Mouse (Mus musculus) MN1 (cell line): ENCODE data around the gene Gm20661.

Experiments used
- DNase-seq: peaks from one replicate; pipeline ENCODE4 v3.0.0-alpha.2; 2016; ENCODE audit warnings: low spot score

Gm20661 gene

DNA sequence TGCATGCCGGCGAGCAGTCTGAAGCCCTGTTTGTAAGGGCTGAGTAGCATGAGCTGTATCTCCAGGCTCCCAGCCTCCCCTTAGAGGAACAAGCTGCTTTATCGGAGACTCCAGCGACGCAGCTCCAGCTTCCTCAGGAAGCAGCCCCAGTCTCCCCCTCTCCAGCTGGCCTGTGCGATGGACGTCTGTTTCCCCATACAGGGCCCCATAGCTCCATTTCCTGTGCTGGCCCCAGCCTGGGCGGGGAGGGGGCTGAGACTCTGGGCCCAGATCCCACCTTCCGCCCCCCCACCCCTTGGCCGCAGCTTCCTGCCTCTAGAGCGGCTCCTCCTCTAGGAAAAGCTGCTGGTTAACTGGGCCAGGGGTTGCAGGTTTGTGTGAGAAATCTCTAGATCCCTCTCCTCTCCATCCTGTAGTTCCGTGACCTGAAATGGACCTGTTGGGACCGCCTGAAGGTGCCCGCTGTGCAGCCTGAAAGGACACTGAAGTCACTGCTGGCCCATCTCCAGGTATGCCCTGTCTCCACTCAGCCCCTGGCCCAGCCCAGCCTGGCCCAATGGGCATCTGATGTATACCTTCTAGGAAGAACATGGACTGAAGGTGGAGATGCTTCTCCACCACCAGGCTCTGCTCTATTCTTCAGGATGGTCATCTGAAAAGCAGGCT, at the start of gene Gm20661:
Gm20661 (plus strand) TSS at position 378 of the 666 bp plus-strand sequence.
- DNase-seq = peak; percentile 21

DNA sequence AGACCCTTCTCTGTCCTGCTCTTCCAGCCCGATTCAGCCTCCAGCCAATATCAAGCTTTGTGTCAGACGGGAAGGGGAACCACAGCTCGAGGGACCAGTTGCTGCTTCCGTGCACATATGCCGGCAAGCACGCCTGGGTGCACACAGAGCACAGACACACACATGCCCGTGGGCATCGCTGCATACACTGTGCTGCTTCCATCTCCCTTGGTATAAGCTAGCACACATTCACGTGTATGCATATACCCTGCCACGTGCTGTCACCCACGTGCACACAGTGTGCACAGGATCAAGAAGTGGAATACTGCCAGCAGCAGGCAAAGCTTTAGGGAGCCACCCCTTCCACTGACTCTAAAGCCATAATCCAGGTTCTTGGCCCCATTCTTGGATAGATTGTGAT, 48.7 kb upstream of the Gm20661 start:
- DNase-seq = no peak

DNA sequence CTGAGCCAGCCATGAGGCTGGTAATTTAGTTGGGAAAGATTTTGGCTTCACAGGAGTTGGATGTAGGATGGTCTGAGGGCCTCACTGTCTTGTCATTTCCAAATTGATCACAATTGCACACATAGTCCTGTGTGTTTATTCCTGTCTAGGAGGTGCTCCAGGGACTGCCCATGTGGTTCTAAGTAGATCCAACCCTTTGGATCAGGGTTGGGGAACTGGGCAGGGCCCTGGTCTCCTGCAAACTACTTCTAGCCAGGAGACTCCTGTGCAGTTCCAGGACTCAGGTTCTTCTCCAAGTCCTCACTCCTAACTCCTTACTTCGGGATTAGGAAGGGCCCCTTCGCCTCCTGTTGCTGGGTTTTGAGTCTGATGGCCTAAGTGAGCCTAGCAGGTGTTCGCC, 47.5 kb upstream of the Gm20661 start, which contains the start of gene Camkv:
Camkv (plus strand) TSS at position 301 of the 400 bp plus-strand sequence.
- no peak for DNase-seq

DNA sequence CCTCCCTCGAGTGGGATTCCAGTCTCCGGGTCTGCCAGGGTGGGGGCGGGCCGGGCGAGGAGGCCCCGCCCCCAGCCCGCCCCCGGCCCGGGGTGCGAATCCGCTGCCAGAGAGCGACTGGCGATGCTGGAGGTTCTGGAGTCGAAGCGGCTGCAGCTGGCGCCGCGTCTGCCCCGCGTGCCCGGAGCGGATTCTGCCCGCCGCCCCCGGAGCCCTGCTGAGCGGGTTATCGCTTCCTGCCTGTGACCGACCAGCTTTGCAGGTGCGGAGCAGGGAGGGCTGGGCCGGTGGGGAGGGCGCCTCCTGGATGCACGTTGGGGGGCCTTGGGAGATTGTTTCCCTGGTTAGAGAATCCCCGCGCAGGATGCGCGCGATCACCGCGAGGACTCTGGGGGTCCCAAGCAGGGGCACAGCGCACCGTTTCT, 47.1 kb upstream of the Gm20661 start:
- peak; percentile 41 for DNase-seq

DNA sequence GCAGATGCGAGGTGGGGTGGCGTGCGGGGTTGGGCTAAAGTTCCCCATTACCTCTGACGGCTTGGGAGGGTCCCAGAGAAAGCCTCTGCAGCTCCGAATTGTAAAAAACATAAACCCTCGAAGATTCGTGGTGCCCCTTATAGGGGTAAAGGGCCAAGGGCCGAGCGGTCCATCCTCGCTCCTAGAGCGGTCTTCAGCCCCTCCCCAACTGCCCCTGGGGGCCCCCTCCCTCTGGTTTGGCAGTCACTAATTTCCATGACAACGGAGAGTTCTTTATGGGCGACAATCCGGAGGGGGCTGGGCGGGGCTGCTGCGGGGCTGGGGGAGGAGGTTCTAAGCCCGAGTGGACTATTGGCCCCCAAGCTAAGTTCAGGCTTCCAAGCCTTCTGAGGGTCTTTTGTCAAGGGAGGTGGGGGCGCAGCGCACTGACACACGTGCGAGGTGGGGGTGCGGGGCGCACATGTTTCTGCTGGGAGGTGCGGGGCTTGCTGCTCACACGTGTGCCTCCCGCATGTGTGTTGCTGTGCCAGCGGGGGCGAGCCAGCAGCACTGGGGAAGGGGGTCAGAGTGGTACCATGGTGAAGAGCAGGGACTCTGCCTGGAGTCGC, 46.5 kb upstream of the Gm20661 start:
- no peak for DNase-seq

DNA sequence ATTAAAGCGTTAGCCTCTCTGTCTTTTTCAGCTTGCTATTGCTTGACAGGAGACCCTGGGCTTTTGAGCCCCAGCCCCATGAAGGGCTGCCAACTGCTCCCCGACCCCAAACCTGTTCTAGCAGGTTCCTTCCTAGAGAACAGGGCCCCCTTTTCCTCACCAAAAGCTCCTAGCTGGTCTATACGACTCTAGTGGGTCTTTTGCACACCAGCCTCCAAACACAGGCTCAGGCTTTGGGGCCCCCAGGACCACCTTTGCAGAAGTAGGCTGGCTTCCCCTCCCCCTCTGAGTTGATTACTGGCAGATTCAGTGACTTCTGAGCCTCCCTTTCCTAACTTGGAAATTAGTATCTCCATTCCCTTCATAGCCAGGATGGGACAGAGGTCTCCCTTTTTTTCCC, 46.0 kb upstream of the Gm20661 start:
- no peak for DNase-seq

DNA sequence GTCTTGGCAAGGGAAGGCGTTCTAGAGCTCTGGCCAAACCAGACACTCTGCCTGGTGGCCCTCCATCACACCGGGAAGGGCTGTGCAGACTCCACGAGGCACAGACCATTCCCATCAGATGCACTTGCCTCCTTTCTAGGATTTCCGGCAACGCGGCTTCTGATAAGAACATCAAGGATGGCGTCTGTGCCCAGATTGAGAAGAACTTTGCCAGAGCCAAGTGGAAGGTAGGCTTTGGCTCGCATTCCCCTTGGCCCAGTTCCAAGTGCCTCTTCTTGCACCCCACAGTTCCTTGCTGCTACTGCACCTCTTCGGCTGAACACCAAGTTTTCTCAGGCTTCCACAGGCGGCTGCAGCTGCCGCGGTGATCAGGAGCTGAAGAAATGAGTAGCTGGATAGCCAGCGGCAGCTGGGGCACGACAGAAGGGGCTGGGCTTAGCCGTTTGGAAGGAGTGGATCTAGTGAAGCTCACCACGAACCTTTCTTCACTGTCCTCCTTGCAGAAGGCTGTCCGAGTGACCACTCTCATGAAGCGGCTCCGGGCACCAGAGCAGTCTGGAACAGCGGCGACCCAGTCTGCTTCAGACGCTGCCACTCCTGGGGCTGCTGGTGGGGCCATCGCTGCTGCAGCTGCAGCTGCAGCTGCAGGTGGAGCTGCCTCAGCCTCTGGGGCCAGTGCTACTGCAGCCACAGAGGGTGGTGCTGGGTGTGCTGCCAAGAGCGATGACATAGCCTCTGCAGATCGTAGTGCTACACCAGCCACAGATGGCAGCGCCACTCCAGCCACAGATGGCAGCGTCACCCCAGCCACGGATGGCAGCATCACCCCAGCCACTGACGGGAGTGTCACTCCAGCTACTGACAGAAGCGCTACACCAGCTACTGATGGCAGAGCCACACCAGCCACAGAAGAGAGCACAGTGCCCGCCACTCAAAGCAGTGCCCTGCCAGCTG, 35.3 kb upstream of the Gm20661 start:
- peak; percentile 85 for DNase-seq

DNA sequence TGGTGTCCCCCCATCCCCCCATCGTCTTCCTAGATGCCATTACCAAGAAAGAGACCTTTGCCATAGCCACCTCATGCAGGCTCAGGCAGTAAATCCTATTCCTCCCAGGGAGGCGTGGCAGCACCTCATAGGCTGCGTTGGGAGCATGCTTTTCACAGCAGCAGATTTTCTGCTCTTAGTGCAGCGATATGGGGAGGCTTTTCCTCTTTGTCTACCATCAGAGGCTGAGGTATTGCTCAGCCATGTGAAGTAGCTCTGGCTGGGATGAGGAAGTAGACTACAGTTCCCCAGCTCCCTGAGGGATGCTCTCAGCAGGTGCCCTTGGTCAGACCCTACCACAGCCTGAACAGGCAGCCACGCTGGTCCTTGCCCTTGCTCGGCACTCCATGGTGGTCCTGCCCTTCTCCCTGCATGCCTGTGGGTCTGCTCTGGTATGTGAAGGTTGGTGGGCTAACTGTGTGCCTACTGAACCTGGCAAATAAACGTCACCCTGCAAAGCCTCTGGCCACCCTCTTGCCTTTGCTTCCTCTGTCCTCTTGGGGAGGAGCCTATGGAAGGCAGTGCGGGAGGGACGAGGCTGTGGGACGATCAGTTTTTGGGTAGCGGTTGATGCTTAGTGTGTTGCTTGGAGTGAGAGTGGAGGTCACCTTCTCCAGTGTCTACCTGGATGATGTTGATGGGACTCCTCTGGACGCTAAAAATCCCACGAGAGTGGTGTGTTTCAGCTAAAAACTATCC, 33.5 kb upstream of the Gm20661 start:
- DNase-seq = no peak

DNA sequence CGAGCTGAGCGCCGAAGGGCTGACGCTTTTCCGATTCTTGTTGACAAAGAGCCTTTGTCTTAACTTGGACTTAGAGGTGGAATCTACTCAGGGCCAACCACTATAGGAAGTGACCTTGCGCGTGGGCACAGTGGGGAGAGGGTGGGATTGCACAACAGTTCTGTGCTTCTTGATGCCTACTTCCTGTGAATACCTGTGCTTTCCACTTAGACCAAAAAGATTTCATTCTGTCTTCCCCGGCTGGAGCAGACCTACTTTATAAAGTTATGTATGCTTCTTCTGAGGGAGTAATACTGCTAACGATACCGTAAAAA, 33.0 kb upstream of the Gm20661 start, which contains the start of gene Traip:
Traip (plus strand) TSS at position 215 of the 314 bp plus-strand sequence.
- no peak for DNase-seq

DNA sequence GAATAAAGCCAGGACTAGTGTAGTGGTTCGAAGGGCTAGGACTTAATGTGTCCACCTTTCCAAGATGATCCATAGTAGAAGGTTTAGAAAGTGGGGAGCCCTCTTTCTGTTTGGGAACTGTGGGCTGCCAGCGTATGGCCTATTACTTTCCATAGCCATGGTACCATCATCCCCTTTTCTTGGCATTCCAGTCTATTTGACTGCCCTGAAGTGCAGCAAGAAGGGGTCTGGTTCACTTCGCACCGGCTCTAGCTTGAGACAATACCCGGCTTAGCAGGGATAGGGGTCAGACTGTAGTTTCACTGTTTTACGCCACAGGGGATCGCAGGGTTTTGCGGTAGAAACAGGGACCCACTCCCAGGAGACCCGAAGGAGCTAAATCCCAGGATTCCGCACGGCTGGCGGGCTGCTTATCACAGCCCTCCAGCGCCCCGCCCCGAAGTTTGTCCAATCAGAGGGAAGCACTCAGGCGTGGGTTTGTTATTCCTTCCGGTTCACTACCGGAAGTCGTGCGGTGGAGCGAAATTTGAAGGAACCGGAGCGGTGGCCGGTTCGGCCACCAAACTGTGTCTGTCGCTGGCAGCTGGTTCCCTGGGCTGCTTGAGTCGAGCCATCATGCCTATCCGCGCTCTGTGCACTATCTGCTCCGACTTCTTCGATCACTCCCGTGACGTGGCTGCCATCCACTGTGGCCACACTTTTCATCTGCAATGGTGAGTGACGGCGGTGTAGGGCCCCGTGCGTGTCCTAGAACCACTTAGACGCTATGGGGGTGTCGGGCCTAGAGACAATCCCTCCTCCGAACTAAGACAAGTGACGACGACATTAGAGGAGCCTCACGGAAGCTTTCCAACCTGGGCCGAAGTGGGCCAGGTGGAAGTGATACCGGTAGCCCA, 32.1 kb upstream of the Gm20661 start:
- DNase-seq = peak; percentile 91

DNA sequence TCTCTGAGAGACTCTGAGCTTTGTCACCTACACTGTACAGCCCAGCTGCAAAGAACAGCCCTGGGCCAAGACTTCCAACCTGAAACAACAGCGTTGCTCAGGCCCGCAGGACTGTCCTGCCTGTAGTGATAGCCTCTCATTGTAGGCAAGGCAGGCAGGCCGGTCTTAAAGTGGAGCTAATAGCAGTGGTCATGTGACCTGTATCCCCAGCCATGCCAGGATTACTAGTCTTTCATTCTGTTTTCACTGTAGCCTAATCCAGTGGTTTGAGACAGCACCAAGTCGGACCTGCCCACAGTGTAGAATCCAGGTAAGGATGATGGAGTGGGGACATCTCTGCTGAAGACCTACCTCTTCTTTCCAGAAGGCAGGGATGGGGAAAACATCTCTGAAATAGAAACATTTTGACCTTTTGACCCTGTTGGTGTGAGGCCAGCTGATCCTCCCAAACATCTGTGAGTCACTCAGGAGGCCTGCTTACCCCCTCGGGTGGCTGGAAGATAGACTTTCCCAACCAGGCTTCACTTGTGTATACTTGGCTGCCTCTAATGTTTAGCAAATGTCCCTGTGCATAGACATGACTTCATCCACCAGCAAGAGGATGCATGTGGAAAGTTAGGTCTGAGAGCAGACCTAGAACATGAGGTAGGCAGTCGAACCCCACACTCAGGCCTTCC, 27.1 kb upstream of the Gm20661 start:
- peak; percentile 67 for DNase-seq

DNA sequence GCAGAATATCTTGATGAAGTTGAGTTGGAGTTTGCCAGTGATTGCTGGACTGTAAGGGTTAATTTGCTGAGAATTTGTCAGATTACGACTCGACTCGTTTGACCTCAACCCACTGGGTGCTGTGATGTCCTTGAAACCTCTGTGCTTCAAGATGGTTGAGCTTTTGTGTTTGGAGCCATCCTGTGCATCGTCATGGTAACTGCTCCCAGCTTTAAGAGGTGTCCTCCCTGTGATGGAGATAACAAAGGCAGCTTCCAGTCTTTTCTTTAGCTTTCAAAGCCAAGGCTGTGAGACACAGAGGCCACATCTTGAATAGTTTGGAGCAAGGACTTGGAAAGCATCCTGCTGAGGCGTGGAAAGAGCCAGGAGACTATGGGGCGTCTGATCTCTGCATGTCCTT, 25.7 kb upstream of the Gm20661 start:
- no peak for DNase-seq

DNA sequence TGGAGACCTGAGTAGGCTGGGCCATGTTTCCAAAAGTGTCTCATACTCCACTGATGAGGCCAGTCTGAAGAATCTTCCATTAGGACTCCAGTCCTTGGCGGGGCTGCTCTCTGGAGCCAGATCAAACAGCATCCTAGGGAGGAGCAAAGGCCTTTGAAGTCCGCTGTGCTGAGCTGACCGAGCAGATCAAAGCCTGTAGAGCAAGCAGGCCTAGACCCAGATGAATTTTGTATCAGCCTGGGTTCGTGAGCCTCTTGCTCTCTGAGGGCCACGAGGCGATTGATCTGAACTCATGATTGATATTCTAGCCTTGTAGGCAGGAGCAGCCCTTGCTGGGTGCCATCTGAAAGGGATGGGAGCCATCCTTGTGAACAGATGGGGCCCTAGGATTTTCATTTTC, 23.0 kb upstream of the Gm20661 start:
- no peak for DNase-seq

DNA sequence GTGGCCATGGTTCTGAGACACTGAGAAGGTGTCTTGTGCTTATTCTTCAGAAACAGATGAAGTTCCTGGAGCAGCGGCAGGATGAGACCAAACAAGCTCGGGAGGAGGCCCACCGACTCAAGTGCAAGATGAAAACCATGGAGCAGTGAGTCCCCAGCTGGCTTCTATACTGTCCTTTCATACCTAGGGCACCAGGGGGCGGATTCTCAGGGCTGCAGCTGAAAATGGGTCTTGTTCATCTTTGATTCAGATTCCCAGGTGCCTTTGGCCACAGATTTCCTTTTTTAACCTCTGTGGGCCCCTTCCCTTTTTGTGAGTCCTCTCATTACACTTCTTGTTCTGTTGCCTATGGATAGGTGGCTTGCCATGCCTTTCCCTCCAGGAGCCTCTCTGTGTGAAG, 21.9 kb upstream of the Gm20661 start:
- peak; percentile 44 for DNase-seq

DNA sequence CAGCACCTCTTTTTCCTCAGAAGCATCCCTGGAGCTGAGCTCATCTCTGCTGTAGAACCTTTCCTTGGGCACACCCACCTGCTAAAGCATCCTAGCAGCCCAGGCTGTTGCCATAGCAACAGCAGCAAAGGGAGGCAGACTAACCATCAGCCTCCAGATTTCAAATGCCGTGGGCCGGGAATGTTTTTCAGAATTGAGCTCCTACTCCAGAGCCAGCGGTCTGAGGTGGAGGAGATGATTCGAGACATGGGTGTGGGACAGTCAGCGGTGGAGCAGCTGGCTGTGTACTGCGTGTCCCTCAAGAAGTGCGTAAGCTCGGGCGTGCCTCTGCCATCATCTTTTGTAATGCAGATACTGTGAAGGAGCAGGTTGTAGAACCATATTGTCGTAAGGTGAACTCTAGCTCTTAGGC, 21.5 kb upstream of the Gm20661 start:
- peak; percentile 71 for DNase-seq

DNA sequence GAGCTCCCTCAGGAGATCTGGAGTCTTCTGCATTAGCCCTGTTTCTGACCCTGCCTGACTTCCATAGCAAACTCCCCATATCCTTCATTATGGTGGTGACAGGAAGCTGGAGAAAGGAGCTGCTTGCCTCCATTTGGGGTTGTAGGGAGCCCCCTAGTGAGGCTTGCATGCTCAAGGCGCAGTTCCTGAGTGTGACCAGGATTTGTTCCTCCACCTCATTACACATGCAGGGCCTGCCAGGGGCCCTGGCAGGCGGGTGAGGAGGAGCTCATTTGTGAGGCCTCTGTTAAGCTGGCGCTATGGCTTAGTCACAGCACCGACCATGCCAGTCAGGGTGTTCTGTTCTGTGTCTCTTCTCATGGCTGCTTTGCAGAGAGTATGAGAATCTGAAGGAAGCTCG, 21.0 kb upstream of the Gm20661 start:
- DNase-seq = peak; percentile 81

DNA sequence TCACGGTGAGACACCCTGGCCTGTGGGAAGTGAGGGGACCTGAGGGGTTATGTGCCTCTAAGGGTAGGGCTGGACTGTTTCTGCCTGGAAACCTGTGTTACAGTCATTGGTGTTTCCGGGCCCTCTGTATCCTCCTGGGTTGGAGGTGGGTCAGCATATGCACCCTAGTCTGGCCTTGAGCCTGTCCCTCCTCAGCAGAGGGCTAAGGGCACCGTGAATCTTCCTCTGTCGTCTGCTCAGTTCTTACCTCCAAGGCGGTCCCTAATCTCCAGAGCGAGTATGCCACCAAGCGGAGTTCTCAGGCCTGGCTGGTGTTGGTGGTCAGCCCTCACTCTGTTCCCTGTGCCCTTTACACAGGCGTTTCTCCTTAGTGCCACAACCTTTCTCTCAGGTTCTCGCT, 19.9 kb upstream of the Gm20661 start:
- DNase-seq = no peak

DNA sequence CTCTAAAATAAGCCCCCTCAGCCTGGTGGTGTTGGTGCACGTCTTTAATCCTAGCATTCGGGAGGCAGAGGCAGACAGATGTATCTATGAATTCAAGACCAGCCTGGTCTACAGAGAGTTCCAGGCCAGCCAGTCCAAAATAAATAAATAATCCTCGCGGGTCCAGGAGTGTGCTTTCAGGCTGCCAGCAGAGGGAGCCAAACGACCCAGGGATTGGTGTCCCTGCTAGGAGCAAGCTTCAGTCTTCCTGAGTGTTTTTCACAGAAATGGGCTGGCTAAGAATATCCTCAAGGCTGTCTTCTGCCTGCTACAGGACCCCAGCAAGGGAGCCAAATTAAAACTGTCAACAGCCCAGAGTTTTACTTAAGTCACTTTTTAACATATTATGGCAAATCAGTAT, 19.2 kb upstream of the Gm20661 start:
- peak; percentile 89 for DNase-seq

DNA sequence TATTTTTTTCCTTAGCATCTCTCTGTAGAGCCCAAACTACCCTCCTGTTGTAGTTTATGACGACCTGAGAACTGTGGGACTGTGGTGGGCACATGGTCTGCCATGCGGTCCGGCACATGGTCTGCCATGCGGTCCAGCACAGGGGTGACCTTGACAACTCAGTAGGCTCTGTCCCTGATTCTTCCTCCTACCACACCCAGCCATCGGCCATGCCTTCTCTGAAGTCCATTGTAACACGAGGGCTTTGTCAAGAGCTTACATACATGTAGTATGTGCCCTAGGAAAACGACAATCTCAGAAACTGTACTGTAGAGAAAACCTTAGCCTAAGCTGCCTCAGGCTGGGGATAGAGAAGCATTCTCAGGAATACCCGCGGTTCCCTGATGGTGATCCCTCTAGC, 18.2 kb upstream of the Gm20661 start:
- no peak for DNase-seq

DNA sequence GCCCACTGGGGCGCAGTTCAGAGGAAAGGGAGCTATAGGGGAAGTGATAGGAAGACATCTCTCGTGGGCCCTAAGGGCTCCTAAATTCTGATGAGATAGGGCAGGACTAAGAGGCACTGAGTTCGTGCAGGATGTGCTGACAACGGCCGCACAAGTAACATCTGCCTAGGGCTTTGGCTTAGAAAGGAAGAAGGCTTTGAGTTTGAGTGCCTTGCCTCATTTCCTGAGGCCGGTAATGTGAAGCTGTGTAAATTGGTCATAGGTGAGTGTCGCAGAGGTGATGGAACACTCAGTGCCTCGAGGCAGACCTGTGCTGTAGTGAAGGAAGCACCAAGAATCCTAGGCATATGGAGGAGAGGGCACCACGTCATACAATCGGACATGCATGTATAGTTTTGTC, 16.2 kb upstream of the Gm20661 start:
- no peak for DNase-seq

DNA sequence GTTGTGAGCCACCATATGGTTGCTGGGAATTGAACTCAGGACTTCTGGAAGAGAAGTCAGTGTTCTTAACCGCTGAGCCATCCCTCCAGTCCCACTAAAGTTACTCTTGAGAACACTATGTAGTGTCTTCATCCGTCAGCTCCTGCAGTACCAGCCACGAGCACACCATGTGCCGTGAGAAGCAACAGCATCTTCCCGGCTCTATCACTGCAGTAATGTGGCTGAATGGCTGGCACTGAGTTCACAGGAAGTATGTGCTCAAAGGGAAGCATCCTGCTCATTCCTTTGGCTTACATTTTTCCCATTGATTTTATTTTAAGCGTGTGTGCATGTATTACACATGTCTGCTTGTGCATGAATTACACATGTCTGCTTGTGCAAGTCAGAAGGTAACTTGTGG, 15.4 kb upstream of the Gm20661 start:
- no peak for DNase-seq
